In the genomic region with DNA sequence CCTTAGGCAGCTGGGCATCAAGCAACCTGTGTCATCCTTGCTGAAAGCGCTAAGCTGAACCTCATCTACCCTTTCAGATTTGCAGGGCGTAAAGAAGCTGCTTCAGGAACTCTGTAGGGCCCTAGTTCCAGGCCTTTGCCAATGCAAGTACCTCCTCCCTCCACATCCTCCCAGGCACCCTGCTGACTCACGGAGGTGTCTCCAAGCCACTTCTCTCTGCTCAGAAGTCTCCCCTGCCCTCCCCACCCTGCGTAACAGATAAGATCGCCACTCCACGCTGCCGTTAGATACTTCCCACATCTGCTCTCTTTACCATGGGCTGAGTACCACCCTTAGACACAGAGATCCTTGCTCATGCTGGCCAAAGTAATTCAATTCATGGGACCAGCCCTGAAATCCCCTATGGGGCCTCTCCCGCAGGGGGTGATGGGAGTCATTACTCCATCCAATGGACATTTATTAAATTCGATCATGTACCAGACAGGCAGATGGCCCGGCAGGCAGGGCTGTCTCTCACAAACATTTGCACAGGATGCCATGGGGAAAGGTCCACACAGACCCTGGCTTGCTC, we compare ENCODE assay signal across 20 mouse cellular contexts. TPM values are rescaled to one million over a fixed set of nuclear protein-coding genes. Genes with fewer than 3 reads are reported as not detected.
DNase-seq lines count a peak whose midpoint lies in the region; ATAC-seq and TF ChIP-seq lines count a peak whose summit lies in the region.
"Had no signal": no experiment of that assay in that cellular context is flagged by ENCODE, and none has a peak within 500 bp of the region (broad histone marks: within the 10 kb centered on the region; RNA-seq: fewer than 3 reads in every experiment).

No protein-coding gene starts in this region.

- no peaks in the 10 kb centered on the region for H3K9me3 ChIP-seq in hindbrain, embryonic 10.5 days
- no peaks in the 10 kb centered on the region for H3K9me3 ChIP-seq in hindbrain, embryonic 11.5 days (ENCODE audit: control insufficient read depth, low read length)
- no peaks in the 10 kb centered on the region for H3K9me3 ChIP-seq in E14TG2a.4 (ENCODE audit: low read length)
- H3K9me3 ChIP-seq in embryonic facial prominence, embryonic 14.5 days (ENCODE audit: control insufficient read depth, low read length) = no peaks in the 10 kb centered on the region
- H3K9me3 ChIP-seq: embryonic facial prominence, embryonic 13.5 days; forebrain, embryonic 13.5 days; heart, embryonic 15.5 days; limb, embryonic 12.5 days had no signal

- no peak overlapping the region for H3K9ac ChIP-seq in hindbrain, embryonic 11.5 days (ENCODE audit: low read depth, low read length)
- no peak overlapping the region for H3K9ac ChIP-seq in embryonic facial prominence, embryonic 14.5 days (ENCODE audit: low read depth, low read length)
- H3K9ac ChIP-seq: embryonic facial prominence, embryonic 13.5 days; forebrain, embryonic 13.5 days; heart, embryonic 15.5 days; limb, embryonic 12.5 days had no signal

- no peak for ATAC-seq in hindbrain, embryonic 11.5 days (ENCODE audit: low FRiP score)
- peak; percentile 27; the same call in 1 of the 2 replicates for ATAC-seq in embryonic facial prominence, embryonic 14.5 days (ENCODE audit: low read depth)
- ATAC-seq: forebrain, embryonic 13.5 days; hindbrain, embryonic 16.5 days; Patski had no signal

- TF ChIP-seq POLR2A in thymus, adult 2 months (IDR thresholded peaks at IDR 0.05; ENCODE audit: control insufficient read depth, extremely low read depth, insufficient read depth, low read length, poor library complexity) = no peak

- H3K27ac ChIP-seq in hindbrain, embryonic 10.5 days = peak overlapping the region; percentile 31
- H3K27ac ChIP-seq in hindbrain, embryonic 11.5 days (ENCODE audit: low read depth, low read length) = no peak overlapping the region
- no peak overlapping the region for H3K27ac ChIP-seq in embryonic facial prominence, embryonic 14.5 days (replicated peaks; ENCODE audit: low read depth, low read length)
- peak overlapping the region; percentile 30; the same call in 1 of the 2 replicates for H3K27ac ChIP-seq in thymus, adult 2 months (ENCODE audit: control insufficient read depth, insufficient read depth, low read length)
- H3K27ac ChIP-seq: embryonic facial prominence, embryonic 13.5 days; forebrain, embryonic 13.5 days; heart, embryonic 15.5 days had no signal

- H3K36me3 ChIP-seq in hindbrain, embryonic 10.5 days = no peaks in the 10 kb centered on the region
- H3K36me3 ChIP-seq in hindbrain, embryonic 11.5 days (ENCODE audit: control insufficient read depth, insufficient read depth, low read length) = no peaks in the 10 kb centered on the region
- H3K36me3 ChIP-seq in E14TG2a.4 (ENCODE audit: insufficient read depth, low read length) = no peaks in the 10 kb centered on the region
- H3K36me3 ChIP-seq in embryonic facial prominence, embryonic 14.5 days (ENCODE audit: control insufficient read depth, insufficient read depth, low read length) = no peaks in the 10 kb centered on the region
- H3K36me3 ChIP-seq in thymus, adult 2 months (ENCODE audit: control insufficient read depth, insufficient read depth, low read length) = no peaks in the 10 kb centered on the region
- H3K36me3 ChIP-seq: embryonic facial prominence, embryonic 13.5 days; heart, embryonic 15.5 days; limb, embryonic 12.5 days had no signal

- no peak overlapping the region for H3K4me2 ChIP-seq in hindbrain, embryonic 11.5 days (replicated peaks; ENCODE audit: low read depth, low read length)
- H3K4me2 ChIP-seq in embryonic facial prominence, embryonic 14.5 days (ENCODE audit: low read depth, low read length) = no peak overlapping the region
- H3K4me2 ChIP-seq: embryonic facial prominence, embryonic 13.5 days; forebrain, embryonic 13.5 days; heart, embryonic 15.5 days; limb, embryonic 12.5 days had no signal

- H3K27me3 ChIP-seq in hindbrain, embryonic 10.5 days (ENCODE audit: insufficient read depth, poor library complexity, severe bottlenecking) = no peaks in the 10 kb centered on the region
- no peaks in the 10 kb centered on the region for H3K27me3 ChIP-seq in hindbrain, embryonic 11.5 days (ENCODE audit: control insufficient read depth, insufficient read depth, low read length)
- peaks cover 14% of the 10 kb centered on the region for H3K27me3 ChIP-seq in E14TG2a.4 (ENCODE audit: insufficient read depth, low read length)
- no peaks in the 10 kb centered on the region for H3K27me3 ChIP-seq in embryonic facial prominence, embryonic 14.5 days (replicated peaks; ENCODE audit: control insufficient read depth, insufficient read depth, low read length)
- no peaks in the 10 kb centered on the region for H3K27me3 ChIP-seq in thymus, adult 2 months (ENCODE audit: control insufficient read depth, insufficient read depth, low read length)
- H3K27me3 ChIP-seq: embryonic facial prominence, embryonic 13.5 days; forebrain, embryonic 13.5 days; heart, embryonic 15.5 days; limb, embryonic 12.5 days; Patski had no signal

- no peak overlapping the region for H3K4me3 ChIP-seq in hindbrain, embryonic 10.5 days
- no peak overlapping the region for H3K4me3 ChIP-seq in hindbrain, embryonic 11.5 days (ENCODE audit: low read depth, low read length)
- H3K4me3 ChIP-seq in E14TG2a.4 (replicated peaks; ENCODE audit: low read length) = 0 out of 2 replicates have a peak overlapping the region, but pooled peaks have one; percentile 35
- no peak overlapping the region for H3K4me3 ChIP-seq in embryonic facial prominence, embryonic 14.5 days (ENCODE audit: low read depth, low read length)
- no peak overlapping the region for H3K4me3 ChIP-seq in thymus, adult 2 months (ENCODE audit: control insufficient read depth, insufficient read depth, low read length)
- H3K4me3 ChIP-seq: embryonic facial prominence, embryonic 13.5 days; forebrain, embryonic 13.5 days; heart, embryonic 15.5 days; limb, embryonic 12.5 days had no signal

- no peak for TF ChIP-seq CTCF in E14TG2a.4 (conservative IDR thresholded peaks at IDR 0.05; ENCODE audit: low read length)
- TF ChIP-seq CTCF in thymus, adult 2 months (IDR thresholded peaks at IDR 0.05; ENCODE audit: borderline replicate concordance, control insufficient read depth, extremely low read depth, insufficient read depth, low read length, poor library complexity) = no peak

- peaks cover 43% of the 10 kb centered on the region for H3K4me1 ChIP-seq in hindbrain, embryonic 10.5 days (replicated peaks)
- no peaks in the 10 kb centered on the region for H3K4me1 ChIP-seq in hindbrain, embryonic 11.5 days (replicated peaks; ENCODE audit: control insufficient read depth, insufficient read depth, low read length)
- peaks cover 32% of the 10 kb centered on the region for H3K4me1 ChIP-seq in E14TG2a.4 (replicated peaks; ENCODE audit: low read depth, low read length)
- no peaks in the 10 kb centered on the region for H3K4me1 ChIP-seq in embryonic facial prominence, embryonic 14.5 days (ENCODE audit: control insufficient read depth, insufficient read depth, low read length)
- H3K4me1 ChIP-seq in thymus, adult 2 months (replicated peaks; ENCODE audit: control insufficient read depth, insufficient read depth, low read length) = peaks cover 16% of the 10 kb centered on the region

- WGBS in hindbrain, embryonic 10.5 days = 74% methylated on average over 10 of the region's 10 CpGs
- 67% methylated on average over 10 of the region's 10 CpGs for WGBS in hindbrain, embryonic 11.5 days
- WGBS in embryonic facial prominence, embryonic 14.5 days = 56% methylated on average over 10 of the region's 10 CpGs
- 17% methylated on average over 10 of the region's 10 CpGs for WGBS in thymus, adult 2 months

- DNase-seq in hindbrain, embryonic 10.5 days (ENCODE audit: low spot score) = no peak
- DNase-seq in hindbrain, embryonic 11.5 days (ENCODE audit: low spot score) = no peak
- DNase-seq in embryonic facial prominence, embryonic 14.5 days (ENCODE audit: low spot score) = no peak
- no peak for DNase-seq in thymus, adult 2 months
- DNase-seq in spleen, postnatal 36 days (ENCODE audit: low spot score in 2 of 2) = no peak
- no peak for DNase-seq in frontal cortex, adult 2 months (ENCODE audit: extremely low spot score in 1 of 2, low spot score in 1 of 2)
- no peak for DNase-seq in natural killer cell, adult 2 months (ENCODE audit: low spot score in 2 of 2)
- DNase-seq: B cell, adult 2 months; cerebellum, postnatal 14 days; gastrocnemius, postnatal 25 days; kidney, postnatal 14 days; lung, adult 18-20 months; spleen, adult 18-20 months had no signal

RNA-seq across cellular contexts. Expression of gene Padi2, which starts 24.8 kb away (rescaled TPM):
- 1.4 and 3.8 TPM in 2 replicates for polyA plus RNA-seq in hindbrain, embryonic 10.5 days (2016; fragmentation: Nextera tagmentation; extraction: Ambion mirVana)
- polyA plus RNA-seq in hindbrain, embryonic 11.5 days (2014; fragmentation: Nextera tagmentation; extraction: Ambion mirVana) = 1.2 and 2.4 TPM in 2 replicates
- polyA plus RNA-seq in embryonic facial prominence, embryonic 14.5 days (2014; fragmentation: Nextera tagmentation; extraction: Ambion mirVana) = 15.1 and 16.1 TPM in 2 replicates
- polyA plus RNA-seq in thymus, adult 2 months (2012; rRNA removed) = 19.5 and 21.9 TPM in 2 replicates
- polyA plus RNA-seq in frontal cortex, adult 2 months (2012; rRNA removed) = 12.2 and 13.0 TPM in 2 replicates

RNA-seq across cellular contexts. Expression of gene Sdhb, which starts 30.0 kb away (rescaled TPM):
- polyA plus RNA-seq in hindbrain, embryonic 10.5 days (2016; fragmentation: Nextera tagmentation; extraction: Ambion mirVana) = 412 and 491 TPM in 2 replicates
- 413 and 428 TPM in 2 replicates for polyA plus RNA-seq in hindbrain, embryonic 11.5 days (2014; fragmentation: Nextera tagmentation; extraction: Ambion mirVana)
- polyA plus RNA-seq in embryonic facial prominence, embryonic 14.5 days (2014; fragmentation: Nextera tagmentation; extraction: Ambion mirVana) = 383 and 394 TPM in 2 replicates
- polyA plus RNA-seq in thymus, adult 2 months (2012; rRNA removed) = 194 and 239 TPM in 2 replicates
- 282 and 283 TPM in 2 replicates for polyA plus RNA-seq in frontal cortex, adult 2 months (2012; rRNA removed)

RNA-seq across cellular contexts. Expression of gene Atp13a2, which starts 55.7 kb away (rescaled TPM):
- polyA plus RNA-seq in hindbrain, embryonic 10.5 days (2016; fragmentation: Nextera tagmentation; extraction: Ambion mirVana) = 54.8 and 82.1 TPM in 2 replicates
- polyA plus RNA-seq in hindbrain, embryonic 11.5 days (2014; fragmentation: Nextera tagmentation; extraction: Ambion mirVana) = 34.9 and 39.8 TPM in 2 replicates
- polyA plus RNA-seq in embryonic facial prominence, embryonic 14.5 days (2014; fragmentation: Nextera tagmentation; extraction: Ambion mirVana) = 42.9 and 43.5 TPM in 2 replicates
- 300 and 301 TPM in 2 replicates for polyA plus RNA-seq in thymus, adult 2 months (2012; rRNA removed)
- 176 and 177 TPM in 2 replicates for polyA plus RNA-seq in frontal cortex, adult 2 months (2012; rRNA removed)

Comparison
In these comparisons a context has a peak if more than half of its experiments do, and no peak if none do; other contexts are left out.
1. H3K27ac ChIP-seq: peak in hindbrain, embryonic 10.5 days (single experiment) and thymus, adult 2 months (single experiment); none in hindbrain, embryonic 11.5 days (single experiment) and embryonic facial prominence, embryonic 14.5 days (single experiment).